Mouse (Mus musculus): ENCODE results near the gene Tmem91. TPM values are rescaled to one million over a fixed set of nuclear protein-coding genes. Genes with fewer than 3 reads are reported as not detected.

The Tmem91 gene
- polyA plus RNA-seq, 1 experiment from 2014 or later: 1.9 TPM

DNA sequence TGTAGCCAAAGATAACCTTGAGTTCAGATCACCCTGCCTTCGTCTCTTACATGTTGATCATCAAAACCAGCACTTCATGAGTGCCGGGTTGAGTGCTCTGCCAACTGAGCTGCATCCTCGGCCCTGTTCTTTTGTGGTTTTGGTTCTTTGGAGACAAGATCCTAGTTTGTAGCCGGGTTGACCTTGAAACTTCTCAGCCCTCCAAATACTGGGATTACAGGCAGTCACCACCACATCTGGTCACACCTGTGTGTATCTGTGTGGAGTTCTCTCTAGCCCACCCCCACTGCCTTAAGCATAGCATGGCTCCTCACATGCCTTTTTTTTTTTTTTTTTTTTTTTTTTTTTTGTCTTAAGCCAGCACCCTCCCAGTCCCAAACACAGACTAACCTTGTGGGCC lies 4.9 kb downstream of the Tmem91 start:
- Histone ChIP-seq H3K9ac (ENCODE audit: low read depth, low read length) (no peak overlapping the region), H3K27ac (replicated peaks; ENCODE audit: low read depth, low read length) (no peak overlapping the region), H3K4me2 (ENCODE audit: low read depth, low read length) (no peak overlapping the region), H3K4me3 (ENCODE audit: low read depth, low read length) (no peak overlapping the region), H3K27me3 (replicated peaks; ENCODE audit: control insufficient read depth, insufficient read depth, low read length) (peaks cover 22% of the 10 kb centered on the region), H3K36me3 (ENCODE audit: control insufficient read depth, insufficient read depth, low read length) (peaks cover 18% of the 10 kb centered on the region), H3K4me1 (ENCODE audit: control insufficient read depth, insufficient read depth, low read length) (no peaks in the 10 kb centered on the region), H3K9me3 (ENCODE audit: control insufficient read depth, low read length) (no peaks in the 10 kb centered on the region)
- ATAC-seq (ENCODE audit: low read depth) (no peak), DNase-seq (ENCODE audit: low spot score) (no peak)
- 87% methylated on average over 4 of the region's 4 CpGs for WGBS

- Histone ChIP-seq H3K36me3 (ENCODE audit: control insufficient read depth, insufficient read depth, low read length) (peaks cover 22% of the 10 kb centered on the region), H3K4me2 (ENCODE audit: low read depth, low read length) (no peak overlapping the region), H3K27ac (replicated peaks; ENCODE audit: low read depth, low read length) (no peak overlapping the region), H3K27me3 (replicated peaks; ENCODE audit: control insufficient read depth, insufficient read depth, low read length) (peaks cover 17% of the 10 kb centered on the region), H3K4me3 (ENCODE audit: low read depth, low read length) (no peak overlapping the region), H3K4me1 (ENCODE audit: control insufficient read depth, insufficient read depth, low read length) (no peaks in the 10 kb centered on the region), H3K9me3 (ENCODE audit: control insufficient read depth, low read length) (no peaks in the 10 kb centered on the region), H3K9ac (ENCODE audit: low read depth, low read length) (no peak overlapping the region)
- DNase-seq (ENCODE audit: low spot score): no peak
- 76% methylated on average over 9 of the region's 9 CpGs for WGBS
- ATAC-seq (ENCODE audit: low read depth): no peak
Measured at GRCm38 (mm10) chr7:25669631-25670030, 5.3 kb downstream of the Tmem91 start.

GRCm38 (mm10) chr7:25669158-25669557 lies 5.8 kb downstream of the Tmem91 start:
- Histone ChIP-seq H3K36me3 (ENCODE audit: control insufficient read depth, insufficient read depth, low read length) (peaks cover 27% of the 10 kb centered on the region), H3K4me1 (ENCODE audit: control insufficient read depth, insufficient read depth, low read length) (no peaks in the 10 kb centered on the region), H3K9ac (ENCODE audit: low read depth, low read length) (no peak overlapping the region), H3K27ac (replicated peaks; ENCODE audit: low read depth, low read length) (no peak overlapping the region), H3K9me3 (ENCODE audit: control insufficient read depth, low read length) (no peaks in the 10 kb centered on the region), H3K4me3 (ENCODE audit: low read depth, low read length) (no peak overlapping the region), H3K4me2 (ENCODE audit: low read depth, low read length) (no peak overlapping the region), H3K27me3 (replicated peaks; ENCODE audit: control insufficient read depth, insufficient read depth, low read length) (peaks cover 12% of the 10 kb centered on the region)
- no peak for ATAC-seq (ENCODE audit: low read depth)
- DNase-seq (ENCODE audit: low spot score): no peak
- WGBS: 91% methylated on average over 6 of the region's 10 CpGs

- Histone ChIP-seq H3K27ac (replicated peaks; ENCODE audit: low read depth, low read length) (no peak overlapping the region), H3K4me3 (ENCODE audit: low read depth, low read length) (no peak overlapping the region), H3K4me1 (ENCODE audit: control insufficient read depth, insufficient read depth, low read length) (no peaks in the 10 kb centered on the region), H3K27me3 (replicated peaks; ENCODE audit: control insufficient read depth, insufficient read depth, low read length) (no peaks in the 10 kb centered on the region), H3K9ac (ENCODE audit: low read depth, low read length) (no peak overlapping the region), H3K36me3 (ENCODE audit: control insufficient read depth, insufficient read depth, low read length) (peaks cover 43% of the 10 kb centered on the region), H3K4me2 (ENCODE audit: low read depth, low read length) (no peak overlapping the region), H3K9me3 (ENCODE audit: control insufficient read depth, low read length) (no peaks in the 10 kb centered on the region)
- 95% methylated on average over 8 of the region's 8 CpGs for WGBS
- DNase-seq (ENCODE audit: low spot score): no peak
- no peak for ATAC-seq (ENCODE audit: low read depth)
Measured at GRCm38 (mm10) chr7:25666381-25666780, 8.6 kb downstream of the Tmem91 start.

DNA sequence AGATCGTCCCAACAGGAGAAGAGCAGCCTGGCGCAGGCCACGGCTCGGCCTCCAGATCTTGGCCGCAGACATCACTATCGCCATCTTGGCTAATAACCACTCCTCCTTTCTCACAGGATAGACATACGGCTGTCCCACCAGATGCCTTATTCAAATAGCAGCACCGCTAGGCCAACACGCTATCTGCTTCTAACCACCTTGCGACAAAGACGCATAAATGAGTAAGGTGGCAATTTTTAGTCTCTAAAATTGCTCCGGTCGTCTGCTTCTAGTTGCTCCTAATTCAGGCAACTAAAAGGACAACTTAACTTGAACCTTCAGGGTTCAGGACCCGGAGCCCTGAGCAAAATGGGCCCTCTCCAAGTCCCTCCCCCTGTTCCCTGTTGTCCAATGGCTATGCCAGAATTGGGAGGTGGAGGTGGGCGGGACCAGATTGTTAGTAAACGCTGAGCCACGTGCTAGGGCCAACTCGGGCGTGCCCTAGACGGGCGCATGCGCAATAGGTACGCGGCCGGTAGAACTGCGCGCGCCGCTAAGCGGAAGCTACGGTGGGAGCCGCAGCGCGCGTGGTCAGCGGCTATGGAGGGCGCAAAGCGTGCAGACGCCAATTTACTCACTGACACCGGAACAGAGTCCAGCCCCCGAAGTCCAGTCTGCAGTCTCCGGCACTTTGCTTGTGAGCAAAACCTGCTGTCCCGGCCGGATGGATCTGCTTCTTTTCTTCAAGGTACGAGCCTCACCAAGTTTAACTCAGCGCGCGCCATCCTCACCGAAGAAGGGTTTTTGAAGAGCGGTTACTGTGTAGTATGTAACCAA lies 16.1 kb downstream of the Tmem91 start, which contains the start of the genes Bckdha and Exosc5:
TSS of gene Bckdha (minus strand) at position 325 of the 816 bp plus-strand sequence.
TSS of gene Exosc5 (plus strand) at position 508 of the 816 bp plus-strand sequence.
- peak; percentile 100 for DNase-seq (ENCODE audit: low spot score)
- Histone ChIP-seq H3K4me3 (ENCODE audit: low read depth, low read length) (peak within 1 kb of the TSS; percentile 63), H3K36me3 (ENCODE audit: control insufficient read depth, insufficient read depth, low read length) (peaks cover 13% of the 10 kb centered on the region; the same call in 1 of the 2 replicates), H3K9me3 (ENCODE audit: control insufficient read depth, low read length) (no peaks in the 10 kb centered on the region), H3K27ac (replicated peaks; ENCODE audit: low read depth, low read length) (peak within 1 kb of the TSS; percentile 71; the same call in 1 of the 2 replicates), H3K9ac (ENCODE audit: low read depth, low read length) (peak within 1 kb of the TSS; percentile 77), H3K4me2 (ENCODE audit: low read depth, low read length) (peak within 1 kb of the TSS; percentile 82), H3K27me3 (replicated peaks; ENCODE audit: control insufficient read depth, insufficient read depth, low read length) (no peaks in the 10 kb centered on the region), H3K4me1 (ENCODE audit: control insufficient read depth, insufficient read depth, low read length) (peaks cover 8% of the 10 kb centered on the region)
- ATAC-seq (ENCODE audit: low read depth): peak; percentile 99
- WGBS: under 1% methylated on average over 50 of the region's 50 CpGs

GRCm38 (mm10) chr7:25657785-25658184 lies 17.2 kb downstream of the Tmem91 start:
- no peaks in the 10 kb centered on the region for H3K9me3 ChIP-seq (ENCODE audit: control insufficient read depth, low read length)
- H3K4me1 ChIP-seq (ENCODE audit: control insufficient read depth, insufficient read depth, low read length): peaks cover 8% of the 10 kb centered on the region
- H3K27ac ChIP-seq (replicated peaks; ENCODE audit: low read depth, low read length): no peak overlapping the region
- 29% methylated on average over 10 of the region's 10 CpGs for WGBS
- H3K9ac ChIP-seq (ENCODE audit: low read depth, low read length): peak overlapping the region; percentile 77
- peak overlapping the region; percentile 63 for H3K4me3 ChIP-seq (ENCODE audit: low read depth, low read length)
- no peak for DNase-seq (ENCODE audit: low spot score)
- no peak for ATAC-seq (ENCODE audit: low read depth)
- peak overlapping the region; percentile 65 for H3K4me2 ChIP-seq (ENCODE audit: low read depth, low read length)
- H3K27me3 ChIP-seq (replicated peaks; ENCODE audit: control insufficient read depth, insufficient read depth, low read length): no peaks in the 10 kb centered on the region
- peaks cover 2% of the 10 kb centered on the region; the same call in 1 of the 2 replicates for H3K36me3 ChIP-seq (ENCODE audit: control insufficient read depth, insufficient read depth, low read length)

DNA sequence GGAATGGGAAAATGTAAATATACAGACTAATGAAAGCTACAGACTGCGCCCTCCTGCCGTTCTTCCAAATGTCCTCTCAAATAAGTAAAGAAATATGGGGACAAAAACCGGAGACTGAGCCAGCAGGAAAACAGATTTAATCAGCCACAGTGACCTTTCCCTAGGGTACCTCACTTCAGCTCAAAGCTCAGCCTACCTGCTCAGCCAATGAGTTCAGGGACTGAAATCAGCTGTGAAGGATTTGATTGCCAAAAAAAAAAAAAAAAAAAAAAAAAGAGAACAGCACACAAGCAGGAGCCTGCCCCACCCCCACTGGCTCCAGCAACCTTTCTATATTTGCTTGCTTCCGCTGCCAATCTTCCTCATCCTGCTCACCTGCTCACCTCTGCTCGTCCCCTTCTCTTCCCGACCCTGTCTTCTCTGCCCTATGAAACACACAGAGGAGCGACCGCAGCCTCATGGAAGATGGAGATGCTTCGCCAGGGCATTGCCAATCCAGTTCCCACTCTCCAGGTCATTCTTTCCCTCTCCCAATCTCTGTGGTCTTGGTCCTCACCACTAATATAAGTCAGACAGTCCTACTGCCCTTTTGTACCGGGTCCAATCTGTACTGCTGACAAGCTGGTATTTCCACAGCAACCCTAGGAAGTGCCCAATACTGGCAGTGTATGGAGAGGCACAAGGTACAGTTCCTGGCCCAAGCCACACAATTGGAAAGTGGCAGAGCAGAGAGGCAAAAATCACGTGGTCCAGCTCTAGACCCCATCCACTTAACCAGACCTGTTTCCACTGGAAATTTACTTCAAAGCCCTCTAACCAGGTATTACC lies 19.2 kb downstream of the Tmem91 start:
- Histone ChIP-seq H3K27ac (replicated peaks; ENCODE audit: low read depth, low read length) (no peak overlapping the region), H3K36me3 (ENCODE audit: control insufficient read depth, insufficient read depth, low read length) (no peaks in the 10 kb centered on the region; the same call in 1 of the 2 replicates), H3K4me3 (ENCODE audit: low read depth, low read length) (no peak overlapping the region), H3K9me3 (ENCODE audit: control insufficient read depth, low read length) (no peaks in the 10 kb centered on the region), H3K27me3 (replicated peaks; ENCODE audit: control insufficient read depth, insufficient read depth, low read length) (no peaks in the 10 kb centered on the region), H3K9ac (ENCODE audit: low read depth, low read length) (no peak overlapping the region), H3K4me2 (ENCODE audit: low read depth, low read length) (no peak overlapping the region), H3K4me1 (ENCODE audit: control insufficient read depth, insufficient read depth, low read length) (peaks cover 8% of the 10 kb centered on the region)
- no peak for ATAC-seq (ENCODE audit: low read depth)
- DNase-seq (ENCODE audit: low spot score): no peak
- WGBS: 76% methylated on average over 11 of the region's 11 CpGs

GRCm38 (mm10) chr7:25652244-25652759 lies 22.7 kb downstream of the Tmem91 start:
- ATAC-seq (ENCODE audit: low read depth): no peak

More at GRCm38 (mm10) chr7:25652244-25652759, 22.7 kb downstream of the Tmem91 start:
- no peak for DNase-seq (ENCODE audit: low spot score)
- H3K9ac ChIP-seq (ENCODE audit: low read depth, low read length): no peak overlapping the region
- no peak overlapping the region for H3K4me2 ChIP-seq (ENCODE audit: low read depth, low read length)
- peaks cover 2% of the 10 kb centered on the region for H3K4me1 ChIP-seq (ENCODE audit: control insufficient read depth, insufficient read depth, low read length)
- H3K36me3 ChIP-seq (ENCODE audit: control insufficient read depth, insufficient read depth, low read length): no peaks in the 10 kb centered on the region; the same call in 1 of the 2 replicates
- no peaks in the 10 kb centered on the region for H3K9me3 ChIP-seq (ENCODE audit: control insufficient read depth, low read length)
- no peak overlapping the region for H3K4me3 ChIP-seq (ENCODE audit: low read depth, low read length)
- 88% methylated on average over 12 of the region's 12 CpGs for WGBS
- H3K27me3 ChIP-seq (replicated peaks; ENCODE audit: control insufficient read depth, insufficient read depth, low read length): no peaks in the 10 kb centered on the region
- no peak overlapping the region for H3K27ac ChIP-seq (replicated peaks; ENCODE audit: low read depth, low read length)

Data from embryonic facial prominence, embryonic 14.5 days (tissue).